Mouse (Mus musculus) thymus, adult 2 months (tissue): Measurements from ENCODE around the gene Fgd3. TPM values are rescaled to one million over a fixed set of nuclear protein-coding genes. Genes with fewer than 3 reads are reported as not detected.

Experiments used
- DNase-seq: peaks from one replicate; pipeline ENCODE4 v3.0.0; 2021
- H3K27ac ChIP-seq: fragments of 200-500 bp; 2 replicates; pipeline ENCODE4 v1.5.1; 2012; ENCODE audit warnings: low read length, control low read depth; ENCODE audit not compliant: control insufficient read depth, insufficient read depth
- H3K27me3 ChIP-seq: fragments of 200-500 bp; 2 replicates; pipeline ENCODE4 v1.6.1; 2012; ENCODE audit warnings: mild to moderate bottlenecking, low read length, moderate library complexity, mixed read lengths; ENCODE audit not compliant: control insufficient read depth, insufficient read depth
- H3K36me3 ChIP-seq: fragments of 200-500 bp; 2 replicates; pipeline ENCODE4 v1.6.1; 2012; ENCODE audit warnings: mild to moderate bottlenecking, low read length, moderate library complexity; ENCODE audit not compliant: control insufficient read depth, insufficient read depth
- H3K4me1 ChIP-seq: fragments of 200-500 bp; replicated peaks from 2 replicates; pipeline ENCODE4 v1.6.1; 2012; ENCODE audit warnings: low read length; ENCODE audit not compliant: control insufficient read depth, insufficient read depth
- H3K4me3 ChIP-seq: fragments of 200-500 bp; 2 replicates; pipeline ENCODE4 v1.5.1; 2012; ENCODE audit warnings: mild to moderate bottlenecking, low read length, control low read depth, moderate library complexity; ENCODE audit not compliant: control insufficient read depth, insufficient read depth
- CTCF ChIP-seq: fragments of 200-500 bp; IDR thresholded peaks from 2 replicates; pipeline ENCODE4 v1.5.1; 2012; ENCODE audit warnings: mild to moderate bottlenecking, control low read depth, low read length, moderate library complexity, borderline replicate concordance; ENCODE audit not compliant: control insufficient read depth, poor library complexity, insufficient read depth; ENCODE audit errors: extremely low read depth
- POLR2A ChIP-seq: fragments of 200-500 bp; IDR thresholded peaks from 2 replicates; pipeline ENCODE4 v1.6.1; 2012; ENCODE audit warnings: mild to moderate bottlenecking, low read length, control low read depth, moderate library complexity; ENCODE audit not compliant: control insufficient read depth, poor library complexity, insufficient read depth; ENCODE audit errors: extremely low read depth
- WGBS: fragments of 180-500 bp; shearing (Covaris S2); methylation state at CpG from one replicate; pipeline ENCODE4 v1.1.7; 2018; 5-methylcytosine and 5-hydroxymethylcytosine counted together
- polyA plus RNA-seq: library from polyadenylated mRNA; depleted of rRNA; stranded (reverse); fragments of >200 nt; gene quantifications from 2 replicates; pipeline ENCODE4 v1.2.3, GENCODE M21; 2012

The Fgd3 gene
- polyA plus RNA-seq, 1 experiment = 19.2 TPM

DNA sequence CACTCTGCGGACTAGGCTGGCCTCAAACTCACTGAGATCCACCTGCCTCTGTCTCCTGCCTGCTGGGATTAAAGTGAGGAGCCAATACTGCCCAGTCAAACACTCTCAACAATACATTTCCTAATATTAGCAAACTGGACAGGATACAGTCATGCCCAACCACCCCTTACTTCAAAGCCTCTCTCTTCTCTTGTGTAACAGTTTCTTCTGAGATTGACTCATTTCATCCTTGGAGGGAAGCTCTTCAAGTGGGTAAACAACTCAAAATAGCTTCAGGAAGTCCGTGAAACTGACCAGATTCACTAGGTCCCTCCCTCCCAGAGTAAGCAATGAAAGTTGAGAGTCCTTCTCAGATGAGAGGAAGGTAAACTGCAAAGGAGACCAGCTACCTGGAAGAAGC is 68.0 kb downstream of the Fgd3 start:
- TF ChIP-seq POLR2A (no peak), CTCF (no peak)
- H3K4me1 ChIP-seq = peaks cover 20% of the 10 kb centered on the region
- no peak overlapping the region for H3K27ac ChIP-seq

DNA sequence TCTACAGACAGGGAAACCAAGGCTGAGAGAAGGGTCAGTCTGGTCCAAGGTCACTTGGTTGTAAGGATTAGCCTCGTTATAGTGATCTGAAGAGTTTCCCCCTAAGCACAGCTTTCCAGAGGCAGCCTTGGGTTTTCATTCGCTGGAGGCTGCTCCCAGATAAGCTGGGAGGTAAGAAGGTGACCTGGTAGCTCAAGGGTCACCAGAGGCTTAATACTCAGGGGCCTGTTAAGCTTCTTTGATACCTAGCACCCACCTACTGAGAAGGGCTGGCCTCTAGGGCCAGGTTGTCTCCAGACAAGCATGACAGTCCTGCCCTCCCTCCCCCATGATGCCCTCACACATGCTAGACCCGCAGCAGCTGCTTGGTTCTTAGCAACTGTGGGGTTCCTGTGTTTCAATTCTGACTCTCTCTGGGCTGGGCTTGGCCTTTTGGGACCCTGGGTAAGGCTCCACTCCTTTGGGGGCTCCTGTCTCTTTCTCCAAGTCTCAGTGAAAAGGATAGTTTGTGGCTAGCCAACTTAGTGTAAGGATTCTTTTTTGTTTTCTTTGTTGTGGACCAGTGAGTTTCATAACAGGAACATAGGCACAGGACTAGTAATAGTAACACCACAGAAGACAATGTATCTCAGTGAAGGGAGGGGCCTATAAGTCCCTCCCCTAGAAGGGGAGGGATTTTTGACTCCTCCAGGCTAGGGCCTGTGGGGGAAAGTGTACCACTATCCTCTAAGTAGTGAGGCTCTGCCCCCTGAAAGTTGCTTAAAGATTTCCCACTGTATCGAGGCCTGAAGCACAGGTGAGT is 69.2 kb downstream of the Fgd3 start:
- Histone ChIP-seq H3K4me1 (peaks cover 22% of the 10 kb centered on the region), H3K4me3 (no peak overlapping the region), H3K27ac (no peak overlapping the region), H3K36me3 (no peaks in the 10 kb centered on the region), H3K27me3 (no peaks in the 10 kb centered on the region)
- DNase-seq = no peak
- TF ChIP-seq POLR2A = no peak
- TF ChIP-seq CTCF = no peak
- WGBS = 74% methylated on average over 4 of the region's 4 CpGs

More for the DNA sequence above, 68.0 kb downstream of the Fgd3 start:
- no peak for DNase-seq
- Histone ChIP-seq H3K27me3 (no peaks in the 10 kb centered on the region), H3K4me3 (no peak overlapping the region), H3K36me3 (no peaks in the 10 kb centered on the region)
- 66% methylated on average over 2 of the region's 2 CpGs for WGBS

DNA sequence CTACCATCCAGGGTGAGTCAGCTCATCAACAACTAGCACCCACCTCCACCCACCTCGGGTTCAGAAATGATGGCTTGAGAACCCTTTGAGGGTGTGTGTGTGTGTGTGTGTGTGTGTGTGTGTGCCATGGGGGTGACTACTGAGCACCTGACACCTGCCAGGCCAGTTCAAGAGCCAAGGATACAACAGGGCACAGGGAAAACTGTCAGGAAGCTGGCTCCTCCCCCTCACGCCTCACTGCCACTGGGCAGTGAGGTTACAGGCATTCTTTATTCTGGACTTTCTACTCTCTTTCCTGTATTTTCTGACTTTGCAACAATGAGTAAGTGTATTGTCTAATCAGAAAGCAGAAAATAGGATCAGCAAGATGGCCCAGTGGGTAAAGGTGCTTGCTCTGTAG is 70.5 kb downstream of the Fgd3 start:
- H3K27me3 ChIP-seq = no peaks in the 10 kb centered on the region
- peaks cover 22% of the 10 kb centered on the region for H3K4me1 ChIP-seq
- 77% methylated on average over 2 of the region's 2 CpGs for WGBS
- H3K4me3 ChIP-seq = no peak overlapping the region
- H3K36me3 ChIP-seq = no peaks in the 10 kb centered on the region
- H3K27ac ChIP-seq = no peak overlapping the region
- DNase-seq = no peak
- TF ChIP-seq POLR2A (no peak), CTCF (no peak)

DNA sequence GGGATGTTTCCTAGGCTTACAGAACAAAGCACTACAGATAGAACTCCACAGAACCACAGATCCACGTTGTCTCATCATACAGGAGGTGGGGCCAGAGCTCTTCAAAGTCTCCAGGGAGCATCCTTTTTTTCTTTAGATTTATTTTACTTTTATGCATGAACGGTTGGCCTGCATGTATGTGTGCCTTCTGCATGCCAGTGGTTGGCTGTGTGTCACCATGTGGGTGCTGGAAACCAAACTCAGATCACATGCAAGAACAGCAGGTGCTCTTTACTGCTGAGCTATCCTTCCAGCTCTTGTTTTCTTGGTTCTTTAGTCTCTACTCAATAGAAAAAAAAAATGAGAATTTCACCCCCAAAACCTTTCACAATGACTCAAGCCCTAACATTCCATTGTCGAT is 71.2 kb downstream of the Fgd3 start:
- H3K4me1 ChIP-seq = peaks cover 25% of the 10 kb centered on the region
- TF ChIP-seq CTCF (no peak), POLR2A (no peak)
- H3K27me3 ChIP-seq = no peaks in the 10 kb centered on the region
- WGBS = 33% methylated on average over 3 of the region's 3 CpGs
- no peaks in the 10 kb centered on the region for H3K36me3 ChIP-seq
- H3K4me3 ChIP-seq = no peak overlapping the region
- no peak overlapping the region for H3K27ac ChIP-seq
- no peak for DNase-seq

DNA sequence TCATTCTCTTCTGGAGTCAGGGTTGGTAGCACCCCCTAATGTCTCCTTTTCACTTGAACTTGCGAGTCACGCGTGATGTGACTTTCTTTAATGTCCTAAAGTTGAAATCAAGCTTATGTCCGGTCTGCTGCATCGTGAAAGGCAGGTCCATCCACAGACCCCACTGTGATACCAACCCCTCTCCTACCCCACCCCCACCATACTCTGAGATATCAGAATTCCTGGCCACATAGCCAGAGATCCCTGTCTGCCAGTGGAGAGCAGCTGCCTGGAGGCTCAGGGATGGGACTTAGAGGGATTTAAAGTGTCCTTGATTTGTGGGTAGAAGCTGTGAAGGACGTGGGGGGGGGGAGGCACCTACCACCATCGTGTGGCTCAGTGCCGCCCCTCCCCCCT is 71.6 kb downstream of the Fgd3 start, which contains the start of gene Susd3:
Gene Susd3, minus strand, starts transcription at position 240 of the 396 bp plus-strand sequence.
- Histone ChIP-seq H3K27me3 (no peaks in the 10 kb centered on the region), H3K4me1 (peaks cover 27% of the 10 kb centered on the region), H3K27ac (no peak within 1 kb of the TSS), H3K36me3 (no peaks in the 10 kb centered on the region), H3K4me3 (peak within 1 kb of the TSS; percentile 50)
- no peak for TF ChIP-seq CTCF
- WGBS = 37% methylated on average over 7 of the region's 8 CpGs
- no peak for DNase-seq

DNA sequence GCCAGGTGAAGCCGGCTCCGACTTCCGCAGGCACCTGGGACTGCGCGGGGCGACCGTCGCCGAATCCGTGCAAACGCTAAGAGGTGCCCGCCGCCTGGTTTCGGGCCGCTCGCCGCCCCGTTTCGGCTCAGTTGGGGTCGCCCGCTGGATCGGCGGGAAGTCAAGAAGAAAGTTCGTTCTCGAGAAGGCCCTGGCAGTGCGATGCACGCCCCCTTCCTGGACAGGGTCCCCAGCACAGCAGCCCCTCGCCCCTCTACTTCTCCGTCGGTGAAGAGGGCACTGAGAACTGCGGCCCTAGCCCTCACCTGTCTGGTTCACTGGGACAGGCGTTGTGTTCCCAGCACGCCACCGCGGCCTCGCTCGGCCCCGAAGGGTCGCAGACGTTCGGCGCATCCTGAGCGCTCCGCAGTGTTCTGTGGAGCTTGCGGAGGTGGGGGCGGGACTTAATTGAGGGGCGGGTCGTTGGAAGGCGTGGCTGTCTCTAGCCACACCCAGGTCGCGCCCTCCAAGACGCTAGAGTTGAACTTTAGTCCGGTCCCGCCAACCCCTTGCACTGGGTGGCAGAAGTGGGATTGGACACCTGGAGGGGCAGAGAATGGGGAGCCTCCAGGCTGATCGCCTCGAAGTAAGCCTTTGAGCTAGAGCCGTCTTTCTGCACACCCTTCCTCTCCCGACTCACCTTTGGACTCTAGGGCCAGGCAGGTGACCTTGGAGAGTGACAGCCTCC is 72.2 kb downstream of the Fgd3 start:
- peak; percentile 35; the same call in 1 of the 2 replicates for TF ChIP-seq POLR2A
- 0 out of 2 replicates have a peak, but pooled peaks have one; percentile 22 for TF ChIP-seq CTCF
- no peaks in the 10 kb centered on the region for H3K36me3 ChIP-seq
- no peaks in the 10 kb centered on the region for H3K27me3 ChIP-seq
- DNase-seq = peak; percentile 45
- H3K4me3 ChIP-seq = peak overlapping the region; percentile 50
- no peak overlapping the region for H3K27ac ChIP-seq
- WGBS = 1% methylated on average over 58 of the region's 58 CpGs
- peaks cover 32% of the 10 kb centered on the region for H3K4me1 ChIP-seq
